Mouse (Mus musculus) heart, postnatal 0 days (tissue): ENCODE measurements around the gene Pclo. TPM values are rescaled to one million over a fixed set of nuclear protein-coding genes. Genes with fewer than 3 reads are reported as not detected.
"Not testable (repeated sequence)": the region's sequence is repeated elsewhere in the genome, so short reads cannot be mapped to it uniquely, and the experiment has no call there.

Source experiments
- ATAC-seq: fragments of 200-750 bp; cut with Nextera tagmentation; 2 replicates; pipeline ENCODE4 v1.8.0; 2017; ENCODE audit warnings: low read depth, moderate number of reproducible peaks, moderate library complexity; ENCODE audit not compliant: insufficient read depth
- DNase-seq: peaks from one replicate; pipeline ENCODE4 v3.0.0-alpha.2; 2016; ENCODE audit warnings: low spot score
- H3K27ac ChIP-seq: fragments of 300-500 bp; sonication (generic); 2 replicates; pipeline ENCODE4 v1.5.1; 2014; ENCODE audit warnings: low read depth, mild to moderate bottlenecking
- H3K27me3 ChIP-seq: fragments of 300-500 bp; sonication (generic); 2 replicates; pipeline ENCODE4 v1.6.1; 2014; ENCODE audit warnings: low read length, mixed read lengths; ENCODE audit not compliant: control insufficient read depth, insufficient read depth
- H3K36me3 ChIP-seq: fragments of 300-500 bp; sonication (generic); replicated peaks from 2 replicates; pipeline ENCODE4 v1.6.1; 2014; ENCODE audit warnings: low read length, mixed read lengths; ENCODE audit not compliant: control insufficient read depth, insufficient read depth
- H3K4me1 ChIP-seq: fragments of 300-500 bp; sonication (generic); 2 replicates; pipeline ENCODE4 v1.6.1; 2014; ENCODE audit warnings: antibody characterized with exemption; ENCODE audit not compliant: control insufficient read depth, insufficient read depth
- H3K4me2 ChIP-seq: fragments of 300-500 bp; sonication (generic); 2 replicates; pipeline ENCODE4 v1.6.1; 2014; ENCODE audit warnings: low read depth, mild to moderate bottlenecking, low read length, moderate library complexity
- H3K4me3 ChIP-seq: fragments of 300-500 bp; sonication (generic); 2 replicates; pipeline ENCODE4 v1.5.1; 2014; ENCODE audit warnings: low read depth, low read length
- H3K9ac ChIP-seq: fragments of 300-500 bp; sonication (generic); replicated peaks from 2 replicates; pipeline ENCODE4 v1.6.1; 2014; ENCODE audit warnings: low read depth, low read length, mixed read lengths
- H3K9me3 ChIP-seq: fragments of 300-500 bp; sonication (generic); replicated peaks from 2 replicates; pipeline ENCODE4 v1.6.1; 2016; ENCODE audit warnings: low read length; ENCODE audit not compliant: control insufficient read depth
- CTCF ChIP-seq: IDR thresholded peaks from 2 replicates; pipeline ENCODE4 v1.5.1; 2016; ENCODE audit warnings: antibody characterized with exemption, control low read depth, low read depth
- EP300 ChIP-seq: IDR thresholded peaks from 2 replicates; pipeline ENCODE4 v1.6.1; 2016; ENCODE audit warnings: antibody characterized with exemption, low read depth
- WGBS: fragments of 180-500 bp; shearing (Covaris S2); extraction: QIAGEN DNeasy Blood & Tissue Kit; methylation state at CpG from one replicate; pipeline ENCODE4 v1.1.7; 2014; 5-methylcytosine and 5-hydroxymethylcytosine counted together
- polyA plus RNA-seq: library from polyadenylated mRNA; unstranded; fragments of >200 nt; fragmentation: Nextera tagmentation; extraction: Ambion mirVana; gene quantifications from 2 replicates; pipeline ENCODE4 v1.2.1, GENCODE M21; 2015
- total RNA-seq: library from RNA; depleted of rRNA; stranded (reverse); fragments of >200 nt; gene quantifications from 2 replicates; pipeline ENCODE4 v1.2.3, GENCODE M21; 2014; ENCODE audit warnings: low replicate concordance; rRNA removed

The Pclo gene
- 0.04 and 0.23 TPM in 2 replicates for total RNA-seq
- polyA plus RNA-seq: 0.04 and 0.08 TPM in 2 replicates

- DNase-seq (peak; percentile 60), ATAC-seq (peak; percentile 97)
- Histone ChIP-seq H3K4me2 (peak within 1 kb of the TSS; percentile 92), H3K27ac (no peak within 1 kb of the TSS), H3K4me3 (peak within 1 kb of the TSS; percentile 64), H3K27me3 (no peaks in the 10 kb centered on the region), H3K9me3 (no peaks in the 10 kb centered on the region), H3K4me1 (0 out of 2 replicates have a peak, but pooled peaks cover 7% of the 10 kb centered on the region), H3K36me3 (no peaks in the 10 kb centered on the region), H3K9ac (0 out of 2 replicates have a peak within 1 kb of the TSS, but pooled peaks have one; percentile 20)
- TF ChIP-seq CTCF (no peak), EP300 (no peak)
- under 1% methylated on average over 81 of the region's 89 CpGs for WGBS
These were observed at the start of gene Pclo for GRCm38 (mm10) chr5:14514631-14515523. Gene Pclo, plus strand, starts transcription at chr5:14514918.

GRCm38 (mm10) chr5:14494431-14494830, 20.3 kb upstream of the Pclo start:
- H3K9ac ChIP-seq, H3K36me3 ChIP-seq, H3K9me3 ChIP-seq, H3K27ac ChIP-seq, H3K4me1 ChIP-seq, H3K27me3 ChIP-seq, ATAC-seq, H3K4me2 ChIP-seq, DNase-seq, H3K4me3 ChIP-seq: not testable (repeated sequence)
- 44% methylated on average over 2 of the region's 2 CpGs for WGBS

- Histone ChIP-seq H3K36me3 (no peaks in the 10 kb centered on the region), H3K27ac (no peak overlapping the region), H3K27me3 (no peaks in the 10 kb centered on the region), H3K4me3 (no peak overlapping the region), H3K4me1 (no peaks in the 10 kb centered on the region), H3K9ac (no peak overlapping the region), H3K4me2 (no peak overlapping the region), H3K9me3 (no peaks in the 10 kb centered on the region)
- 66% methylated on average over 1 of the region's 1 CpGs for WGBS
- no peak for TF ChIP-seq EP300
- TF ChIP-seq CTCF: no peak
- DNase-seq (no peak), ATAC-seq (no peak)
These were observed 6.2 kb upstream of the Pclo start for GRCm38 (mm10) chr5:14508522-14508921.

GRCm38 (mm10) chr5:14509621-14510020, 5.1 kb upstream of the Pclo start:
- TF ChIP-seq CTCF (no peak), EP300 (no peak)
- no peaks in the 10 kb centered on the region for H3K27me3 ChIP-seq
- H3K4me3 ChIP-seq: no peak overlapping the region
- H3K27ac ChIP-seq: no peak overlapping the region
- H3K4me2 ChIP-seq: no peak overlapping the region
- no peaks in the 10 kb centered on the region for H3K9me3 ChIP-seq
- no peak overlapping the region for H3K9ac ChIP-seq
- ATAC-seq: no peak
- no peaks in the 10 kb centered on the region for H3K4me1 ChIP-seq
- DNase-seq: no peak
- 74% methylated on average over 1 of the region's 1 CpGs for WGBS
- no peaks in the 10 kb centered on the region for H3K36me3 ChIP-seq

- ATAC-seq (no peak), DNase-seq (no peak)
- Histone ChIP-seq H3K27ac (no peak overlapping the region), H3K9ac (no peak overlapping the region), H3K4me2 (no peak overlapping the region), H3K36me3 (no peaks in the 10 kb centered on the region), H3K9me3 (no peaks in the 10 kb centered on the region), H3K4me3 (no peak overlapping the region), H3K4me1 (0 out of 2 replicates have a peak, but pooled peaks cover 7% of the 10 kb centered on the region), H3K27me3 (no peaks in the 10 kb centered on the region)
- 52% methylated on average over 4 of the region's 4 CpGs for WGBS
- no peak for TF ChIP-seq EP300
- TF ChIP-seq CTCF: no peak
These were observed 3.6 kb downstream of the Pclo start for GRCm38 (mm10) chr5:14518131-14518832.
